Mouse (Mus musculus): Measurements from ENCODE around the gene Ntn1. TPM values are rescaled to one million over a fixed set of nuclear protein-coding genes. Genes with fewer than 3 reads are reported as not detected.

Ntn1 gene
- polyA plus RNA-seq, 1 experiment from 2014 or later, result 58.7 TPM

GRCm38 (mm10) chr11:68308911-68309580 is 91.6 kb downstream of the Ntn1 start:
- Histone ChIP-seq H3K4me1 (peaks cover 23% of the 10 kb centered on the region), H3K36me3 (no peaks in the 10 kb centered on the region), H3K4me2 (replicated peaks) (no peak overlapping the region), H3K4me3 (no peak overlapping the region), H3K27ac (no peak overlapping the region), H3K9ac (no peak overlapping the region), H3K9me3 (replicated peaks) (no peaks in the 10 kb centered on the region), H3K27me3 (no peaks in the 10 kb centered on the region)
- ATAC-seq (ENCODE audit: low FRiP score), result no peak
- WGBS, result 46% methylated on average over 10 of the region's 10 CpGs

DNA sequence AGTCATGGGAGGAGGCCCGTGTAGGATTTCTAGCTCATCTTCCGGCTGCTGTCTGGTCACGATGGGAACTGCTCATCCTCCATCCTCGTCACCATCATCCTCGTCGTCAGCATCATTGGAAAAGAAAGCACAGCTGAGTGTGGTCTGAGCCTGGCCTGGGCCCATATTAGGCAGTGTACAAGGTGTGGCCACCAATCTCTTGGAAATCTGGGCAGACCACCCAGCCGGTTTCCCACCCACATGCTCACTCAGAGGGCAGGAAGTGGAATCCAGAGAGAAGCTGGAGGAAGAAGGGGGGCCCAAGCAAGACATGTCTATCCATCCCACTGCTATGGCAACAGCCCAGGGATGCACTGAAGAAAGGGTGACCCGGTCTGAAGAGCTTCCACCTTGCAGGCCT is 94.6 kb downstream of the Ntn1 start:
- Histone ChIP-seq H3K36me3 (no peaks in the 10 kb centered on the region), H3K4me1 (peaks cover 14% of the 10 kb centered on the region), H3K27ac (no peak overlapping the region), H3K4me3 (no peak overlapping the region), H3K9me3 (replicated peaks) (no peaks in the 10 kb centered on the region), H3K4me2 (replicated peaks) (no peak overlapping the region), H3K27me3 (no peaks in the 10 kb centered on the region), H3K9ac (no peak overlapping the region)
- ATAC-seq (ENCODE audit: low FRiP score), result no peak
- 78% methylated on average over 8 of the region's 8 CpGs for WGBS

DNA sequence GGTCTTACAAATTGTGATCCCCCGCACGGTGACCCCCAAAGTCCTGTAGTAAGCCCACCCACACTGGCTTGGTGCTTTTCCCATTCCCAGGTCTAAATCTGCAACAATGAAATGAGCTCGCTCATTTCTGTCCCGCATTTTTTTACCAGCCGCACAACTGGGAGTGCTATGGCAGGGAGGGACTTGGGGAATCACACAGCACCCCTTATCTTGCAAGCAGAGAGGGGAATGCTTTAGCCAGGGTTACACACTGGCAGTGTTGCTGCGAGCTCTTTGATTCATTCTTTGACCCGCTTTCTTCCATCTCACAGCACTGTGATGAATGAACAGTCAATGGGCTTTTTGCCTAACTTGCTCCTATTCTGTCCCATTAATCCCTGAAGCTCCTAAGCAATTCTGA is 98.3 kb downstream of the Ntn1 start:
- H3K4me2 ChIP-seq (replicated peaks), result no peak overlapping the region
- no peak overlapping the region for H3K9ac ChIP-seq
- H3K27me3 ChIP-seq, result no peaks in the 10 kb centered on the region
- H3K36me3 ChIP-seq, result no peaks in the 10 kb centered on the region
- H3K9me3 ChIP-seq (replicated peaks), result no peaks in the 10 kb centered on the region
- no peak overlapping the region for H3K27ac ChIP-seq
- H3K4me3 ChIP-seq, result no peak overlapping the region
- H3K4me1 ChIP-seq, result peaks cover 6% of the 10 kb centered on the region; the same call in 1 of the 2 replicates
- no peak for ATAC-seq (ENCODE audit: low FRiP score)
- 81% methylated on average over 7 of the region's 7 CpGs for WGBS

GRCm38 (mm10) chr11:68301660-68302059 is 99.0 kb downstream of the Ntn1 start:
- Histone ChIP-seq H3K9ac (no peak overlapping the region), H3K9me3 (replicated peaks) (no peaks in the 10 kb centered on the region), H3K4me2 (replicated peaks) (no peak overlapping the region), H3K4me3 (no peak overlapping the region), H3K36me3 (no peaks in the 10 kb centered on the region), H3K27ac (no peak overlapping the region), H3K4me1 (peaks cover 6% of the 10 kb centered on the region; the same call in 1 of the 2 replicates), H3K27me3 (no peaks in the 10 kb centered on the region)
- WGBS, result 84% methylated on average over 4 of the region's 4 CpGs
- ATAC-seq (ENCODE audit: low FRiP score), result no peak

- no peak for ATAC-seq (ENCODE audit: low FRiP score)
- no peaks in the 10 kb centered on the region for H3K9me3 ChIP-seq (replicated peaks)
- 78% methylated on average over 5 of the region's 5 CpGs for WGBS
- no peak overlapping the region for H3K4me2 ChIP-seq (replicated peaks)
- H3K4me3 ChIP-seq, result no peak overlapping the region
- no peak overlapping the region for H3K9ac ChIP-seq
- H3K27me3 ChIP-seq, result no peaks in the 10 kb centered on the region; the same call in 1 of the 2 replicates
- H3K4me1 ChIP-seq, result peaks cover 10% of the 10 kb centered on the region
- no peak overlapping the region for H3K27ac ChIP-seq
- no peaks in the 10 kb centered on the region for H3K36me3 ChIP-seq
Measured at GRCm38 (mm10) chr11:68295474-68295873, 105.1 kb downstream of the Ntn1 start.

DNA sequence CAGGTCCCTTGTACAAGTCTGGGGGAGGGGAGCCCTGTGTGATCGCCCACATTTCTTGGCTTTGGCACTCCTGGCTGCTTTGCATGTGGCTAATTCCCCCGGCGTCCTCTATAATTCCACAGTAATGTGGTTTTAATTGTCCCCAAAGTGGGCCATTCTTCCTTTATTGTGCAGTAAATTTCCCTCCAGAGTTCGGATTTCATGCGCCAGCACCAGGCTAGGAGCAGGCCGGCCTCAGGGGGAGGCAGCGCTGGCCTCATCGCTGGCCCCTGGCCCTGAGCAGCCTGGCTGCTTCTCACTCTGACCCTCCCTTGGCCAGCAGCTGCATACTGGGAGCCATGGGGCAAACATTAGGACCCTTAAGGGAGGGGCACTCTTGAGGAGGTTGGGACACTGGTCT is 110.0 kb downstream of the Ntn1 start:
- Histone ChIP-seq H3K4me2 (replicated peaks) (no peak overlapping the region), H3K4me1 (peaks cover 26% of the 10 kb centered on the region), H3K27ac (peak overlapping the region; percentile 46; the same call in 1 of the 2 replicates), H3K27me3 (peaks cover 8% of the 10 kb centered on the region), H3K4me3 (no peak overlapping the region), H3K9me3 (replicated peaks) (no peaks in the 10 kb centered on the region), H3K36me3 (no peaks in the 10 kb centered on the region), H3K9ac (no peak overlapping the region)
- 52% methylated on average over 8 of the region's 8 CpGs for WGBS
- ATAC-seq (ENCODE audit: low FRiP score), result no peak

GRCm38 (mm10) chr11:68287331-68287730 is 113.3 kb downstream of the Ntn1 start:
- Histone ChIP-seq H3K4me1 (peaks cover 26% of the 10 kb centered on the region), H3K4me2 (replicated peaks) (no peak overlapping the region), H3K9ac (no peak overlapping the region), H3K9me3 (replicated peaks) (no peaks in the 10 kb centered on the region), H3K27ac (no peak overlapping the region), H3K36me3 (no peaks in the 10 kb centered on the region), H3K27me3 (peaks cover 14% of the 10 kb centered on the region), H3K4me3 (no peak overlapping the region)
- no peak for ATAC-seq (ENCODE audit: low FRiP score)
- WGBS, result 69% methylated on average over 5 of the region's 5 CpGs

GRCm38 (mm10) chr11:68286142-68286808 is 114.3 kb downstream of the Ntn1 start:
- Histone ChIP-seq H3K9me3 (replicated peaks) (no peaks in the 10 kb centered on the region), H3K27me3 (peaks cover 16% of the 10 kb centered on the region), H3K4me3 (no peak overlapping the region), H3K4me2 (replicated peaks) (no peak overlapping the region), H3K4me1 (peaks cover 25% of the 10 kb centered on the region), H3K36me3 (no peaks in the 10 kb centered on the region), H3K9ac (no peak overlapping the region), H3K27ac (no peak overlapping the region)
- WGBS, result 39% methylated on average over 10 of the region's 10 CpGs
- ATAC-seq (ENCODE audit: low FRiP score), result no peak

DNA sequence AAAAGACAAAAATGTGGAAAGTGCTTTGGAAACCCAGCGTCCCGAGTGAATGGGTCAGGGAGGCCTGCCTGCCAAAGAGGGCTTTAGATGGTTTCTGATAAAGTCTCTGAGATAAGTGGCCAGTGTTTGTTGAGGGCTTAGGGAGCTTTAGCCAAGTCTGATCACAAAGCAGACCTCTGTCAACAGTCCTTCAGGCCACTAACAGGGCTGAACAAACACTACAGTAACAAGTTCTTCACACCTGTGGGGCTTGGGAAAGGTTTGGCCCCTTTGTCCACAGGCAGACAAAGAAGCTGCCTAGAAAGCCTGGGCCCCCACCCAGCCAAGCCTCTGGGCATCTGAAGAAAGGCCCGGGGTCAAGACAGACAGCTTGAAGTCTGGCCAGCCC is 114.9 kb downstream of the Ntn1 start:
- H3K27ac ChIP-seq, result no peak overlapping the region
- H3K9ac ChIP-seq, result no peak overlapping the region

GRCm38 (mm10) chr11:68280001-68280510 is 120.6 kb downstream of the Ntn1 start:
- Histone ChIP-seq H3K4me1 (peaks cover 32% of the 10 kb centered on the region), H3K36me3 (no peaks in the 10 kb centered on the region), H3K4me3 (no peak overlapping the region), H3K9me3 (replicated peaks) (no peaks in the 10 kb centered on the region), H3K27ac (no peak overlapping the region), H3K27me3 (peaks cover 26% of the 10 kb centered on the region; the same call in 1 of the 2 replicates), H3K4me2 (replicated peaks) (no peak overlapping the region), H3K9ac (no peak overlapping the region)
- no peak for ATAC-seq (ENCODE audit: low FRiP score)
- WGBS, result 72% methylated on average over 10 of the region's 10 CpGs

More for the DNA sequence above, 114.9 kb downstream of the Ntn1 start:
- WGBS, result 42% methylated on average over 3 of the region's 3 CpGs
- Histone ChIP-seq H3K9me3 (replicated peaks) (no peaks in the 10 kb centered on the region), H3K36me3 (no peaks in the 10 kb centered on the region), H3K27me3 (peaks cover 16% of the 10 kb centered on the region), H3K4me2 (replicated peaks) (no peak overlapping the region), H3K4me1 (peaks cover 26% of the 10 kb centered on the region), H3K4me3 (no peak overlapping the region)
- ATAC-seq (ENCODE audit: low FRiP score), result no peak

DNA sequence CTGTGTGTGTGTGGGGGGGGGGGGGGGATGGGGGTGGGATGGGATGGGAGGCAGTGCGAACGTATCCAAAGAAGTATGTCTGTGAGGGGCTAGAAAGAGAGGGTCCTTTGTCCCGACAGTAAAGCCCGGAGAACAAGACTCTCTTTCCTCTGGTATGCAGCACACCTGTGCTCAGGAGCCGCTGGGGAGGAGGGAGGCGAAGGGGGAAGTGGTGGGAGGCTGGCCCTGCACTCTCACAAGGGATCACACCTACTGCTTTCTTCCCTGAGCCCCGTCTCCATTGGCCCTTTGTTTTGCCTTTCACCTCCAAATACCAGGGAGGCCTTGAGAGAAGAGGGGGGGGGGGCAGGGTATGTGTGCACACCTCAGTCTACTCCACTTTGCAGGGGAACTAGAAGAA is 123.7 kb downstream of the Ntn1 start:
- no peak for ATAC-seq (ENCODE audit: low FRiP score)
- H3K4me2 ChIP-seq (replicated peaks), result no peak overlapping the region
- no peaks in the 10 kb centered on the region for H3K36me3 ChIP-seq
- no peak overlapping the region for H3K9ac ChIP-seq
- H3K4me3 ChIP-seq, result no peak overlapping the region
- H3K27me3 ChIP-seq, result peaks cover 25% of the 10 kb centered on the region; the same call in 1 of the 2 replicates
- peaks cover 60% of the 10 kb centered on the region for H3K4me1 ChIP-seq
- 50% methylated on average over 7 of the region's 7 CpGs for WGBS
- no peaks in the 10 kb centered on the region for H3K9me3 ChIP-seq (replicated peaks)
- peak overlapping the region; percentile 2; the same call in 1 of the 2 replicates for H3K27ac ChIP-seq

GRCm38 (mm10) chr11:68274331-68274811 is 126.3 kb downstream of the Ntn1 start:
- H3K9ac ChIP-seq, result no peak overlapping the region
- H3K36me3 ChIP-seq, result no peaks in the 10 kb centered on the region; the same call in 1 of the 2 replicates
- H3K4me2 ChIP-seq (replicated peaks), result no peak overlapping the region
- no peaks in the 10 kb centered on the region for H3K9me3 ChIP-seq (replicated peaks)
- ATAC-seq (ENCODE audit: low FRiP score), result peak; percentile 94
- peaks cover 32% of the 10 kb centered on the region for H3K27me3 ChIP-seq
- peak overlapping the region; percentile 72 for H3K27ac ChIP-seq
- H3K4me1 ChIP-seq, result peaks cover 59% of the 10 kb centered on the region
- H3K4me3 ChIP-seq, result no peak overlapping the region
- WGBS, result 30% methylated on average over 10 of the region's 10 CpGs

All from hindbrain, embryonic 12.5 days (tissue).